Mouse (Mus musculus): Measurements from ENCODE around the gene Wars2.

DNA sequence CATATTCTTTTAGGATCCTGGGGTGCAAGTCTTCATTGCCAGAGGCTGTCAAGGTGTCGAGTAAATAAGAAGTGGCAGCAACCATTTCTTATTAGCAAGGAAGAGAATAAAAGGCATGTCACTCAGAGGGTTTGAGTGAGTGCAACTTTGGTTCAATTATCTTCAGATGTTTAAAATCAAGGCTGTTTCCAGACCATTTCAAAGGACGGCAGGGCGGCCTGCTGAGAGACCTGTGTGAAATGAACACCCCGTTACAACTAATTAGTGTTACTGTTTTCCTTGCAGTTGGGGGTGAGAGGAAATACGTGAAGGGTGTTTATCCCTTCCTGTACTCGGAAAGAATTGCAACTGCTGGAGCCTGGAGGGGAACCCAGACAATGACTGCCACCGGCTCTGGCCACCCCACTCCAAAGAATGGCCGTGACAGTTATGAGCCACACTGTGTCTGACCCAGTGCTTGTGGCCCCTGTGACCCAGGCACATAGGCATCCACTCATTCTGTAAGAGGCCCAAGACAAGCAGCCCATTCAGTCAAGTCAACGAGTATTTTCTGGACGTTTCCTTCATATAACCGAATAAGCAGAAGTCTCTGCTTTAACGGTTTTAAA, 137.2 kb downstream of the Wars2 start:
- no peak for TF ChIP-seq CTCF (IDR thresholded peaks at IDR 0.05)
- no peak for TF ChIP-seq EP300 (IDR thresholded peaks at IDR 0.05)

Data from lung, postnatal 0 days (tissue).